Mouse (Mus musculus) megakaryocyte, embryonic 14.5 days (primary cell): ENCODE measurements around the gene Taco1.

ENCODE experiments used
- FLI1 ChIP-seq: IDR thresholded peaks from 2 replicates; pipeline ENCODE4 v1.6.1; 2012; ENCODE audit warnings: low read length, inconsistent platforms, mixed read lengths
- GATA1 ChIP-seq: IDR thresholded peaks from 3 replicates; pipeline ENCODE4 v1.6.1; 2012; ENCODE audit warnings: mixed read lengths, low read length, inconsistent platforms, borderline replicate concordance

DNA sequence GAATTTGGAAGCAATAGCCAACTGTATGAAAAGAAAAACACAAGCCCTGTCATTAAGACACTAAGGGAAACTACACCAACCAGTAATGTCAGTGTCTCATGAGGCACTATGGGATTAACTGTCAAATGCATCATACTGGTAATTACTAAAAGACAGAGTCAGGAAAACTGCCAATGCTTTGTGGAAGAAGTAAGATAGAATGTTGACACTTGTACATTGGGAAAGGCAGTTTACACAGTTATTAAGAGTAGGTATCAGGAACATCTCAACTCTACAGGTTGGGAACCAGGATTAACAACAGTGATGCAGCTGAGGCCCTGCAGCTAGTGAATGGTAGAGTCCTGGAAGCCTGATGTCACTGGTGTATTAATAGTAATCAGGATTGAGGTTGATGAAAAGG, 21.5 kb upstream of the Taco1 start:
- TF ChIP-seq GATA1 (no peak), FLI1 (no peak)
